Mouse (Mus musculus) kidney, adult 2 months (tissue): ENCODE results near the gene Cfap221. TPM values are rescaled to one million over a fixed set of nuclear protein-coding genes. Genes with fewer than 3 reads are reported as not detected.

Experiments used
- DNase-seq: peaks from one replicate; pipeline ENCODE4 v3.0.0; 2021
- H3K27ac ChIP-seq: fragments of 200-500 bp; 2 replicates; pipeline ENCODE4 v1.5.1; 2012; ENCODE audit warnings: low read depth, low read length, control low read depth, inconsistent platforms; ENCODE audit not compliant: insufficient read depth
- H3K27me3 ChIP-seq: fragments of 200-500 bp; replicated peaks from 2 replicates; pipeline ENCODE4 v1.6.1; 2012; ENCODE audit warnings: mild to moderate bottlenecking, moderate library complexity, low read length, inconsistent platforms; ENCODE audit not compliant: control insufficient read depth, insufficient read depth
- H3K36me3 ChIP-seq: fragments of 200-500 bp; 2 replicates; pipeline ENCODE4 v1.6.1; 2012; ENCODE audit warnings: mild to moderate bottlenecking, moderate library complexity, low read length, inconsistent platforms; ENCODE audit not compliant: control insufficient read depth, insufficient read depth
- H3K4me1 ChIP-seq: fragments of 200-500 bp; 2 replicates; pipeline ENCODE4 v1.6.1; 2011; ENCODE audit warnings: low read length; ENCODE audit not compliant: control insufficient read depth, insufficient read depth
- H3K4me3 ChIP-seq: fragments of 200-500 bp; 2 replicates; pipeline ENCODE4 v1.5.1; 2011; ENCODE audit warnings: mild to moderate bottlenecking, low read depth, low read length, control low read depth; ENCODE audit not compliant: insufficient read depth
- CTCF ChIP-seq: fragments of 200-500 bp; conservative IDR thresholded peaks from 2 replicates; pipeline ENCODE4 v1.5.1; 2011; ENCODE audit warnings: low read depth, mild to moderate bottlenecking, control low read depth, low read length, moderate library complexity, mixed read lengths; ENCODE audit not compliant: insufficient read depth, insufficient read length
- POLR2A ChIP-seq: fragments of 200-500 bp; IDR thresholded peaks from one replicate; pipeline ENCODE4 v1.6.1; 2011; ENCODE audit warnings: low read depth, low read length, control low read depth
- WGBS: fragments of 180-500 bp; shearing (Covaris S2); methylation state at CpG from one replicate; pipeline ENCODE4 v1.1.7; 2018; 5-methylcytosine and 5-hydroxymethylcytosine counted together
- polyA plus RNA-seq: library from polyadenylated mRNA; depleted of rRNA; stranded (reverse); fragments of >200 nt; gene quantifications from 2 replicates; pipeline ENCODE4 v1.2.3, GENCODE M21; 2012

Cfap221 gene
- polyA plus RNA-seq, 1 experiment = not detected

GRCm38 (mm10) chr1:119959464-119959863 lies 37.6 kb downstream of the Cfap221 start:
- WGBS = 96% methylated on average over 4 of the region's 4 CpGs
- Histone ChIP-seq H3K4me1 (no peaks in the 10 kb centered on the region), H3K27me3 (no peaks in the 10 kb centered on the region), H3K4me3 (no peak overlapping the region), H3K27ac (no peak overlapping the region), H3K36me3 (no peaks in the 10 kb centered on the region)
- no peak for TF ChIP-seq POLR2A
- no peak for DNase-seq

GRCm38 (mm10) chr1:119957716-119958222 lies 39.3 kb downstream of the Cfap221 start:
- TF ChIP-seq CTCF (no peak), POLR2A (no peak)
- 42% methylated on average over 9 of the region's 9 CpGs for WGBS
- no peak for DNase-seq
- Histone ChIP-seq H3K36me3 (no peaks in the 10 kb centered on the region), H3K27me3 (no peaks in the 10 kb centered on the region), H3K4me1 (no peaks in the 10 kb centered on the region), H3K27ac (no peak overlapping the region), H3K4me3 (no peak overlapping the region)

- H3K4me3 ChIP-seq = no peak overlapping the region
These were observed 42.4 kb downstream of the Cfap221 start for GRCm38 (mm10) chr1:119954680-119955079.

GRCm38 (mm10) chr1:119953456-119953855 lies 43.6 kb downstream of the Cfap221 start:
- no peak overlapping the region for H3K4me3 ChIP-seq
- H3K27ac ChIP-seq = no peak overlapping the region
- H3K4me1 ChIP-seq = no peaks in the 10 kb centered on the region
- H3K27me3 ChIP-seq = no peaks in the 10 kb centered on the region
- TF ChIP-seq CTCF = no peak
- no peak for TF ChIP-seq POLR2A
- H3K36me3 ChIP-seq = no peaks in the 10 kb centered on the region
- WGBS = 77% methylated on average over 9 of the region's 9 CpGs
- no peak for DNase-seq

More at GRCm38 (mm10) chr1:119954680-119955079, 42.4 kb downstream of the Cfap221 start:
- WGBS = 82% methylated on average over 2 of the region's 2 CpGs
- no peak overlapping the region for H3K27ac ChIP-seq
- H3K27me3 ChIP-seq = no peaks in the 10 kb centered on the region
- no peaks in the 10 kb centered on the region for H3K36me3 ChIP-seq
- DNase-seq = no peak
- H3K4me1 ChIP-seq = no peaks in the 10 kb centered on the region
- TF ChIP-seq POLR2A (no peak), CTCF (no peak)

GRCm38 (mm10) chr1:119950086-119950485 lies 46.9 kb downstream of the Cfap221 start:
- Histone ChIP-seq H3K4me1 (no peaks in the 10 kb centered on the region), H3K36me3 (no peaks in the 10 kb centered on the region), H3K4me3 (no peak overlapping the region), H3K27ac (no peak overlapping the region), H3K27me3 (no peaks in the 10 kb centered on the region)
- 91% methylated on average over 8 of the region's 8 CpGs for WGBS
- TF ChIP-seq CTCF (no peak), POLR2A (no peak)
- DNase-seq = no peak

GRCm38 (mm10) chr1:119936861-119937260 lies 60.2 kb downstream of the Cfap221 start:
- Histone ChIP-seq H3K4me3 (no peak overlapping the region), H3K27ac (no peak overlapping the region), H3K36me3 (no peaks in the 10 kb centered on the region), H3K27me3 (no peaks in the 10 kb centered on the region), H3K4me1 (no peaks in the 10 kb centered on the region)
- TF ChIP-seq POLR2A = no peak
- no peak for TF ChIP-seq CTCF
- no peak for DNase-seq
- WGBS = 40% methylated on average over 7 of the region's 7 CpGs

GRCm38 (mm10) chr1:119931421-119932150 lies 65.4 kb downstream of the Cfap221 start:
- no peak for DNase-seq
- H3K27ac ChIP-seq = no peak overlapping the region
- TF ChIP-seq POLR2A (no peak), CTCF (no peak)
- no peaks in the 10 kb centered on the region for H3K36me3 ChIP-seq
- no peaks in the 10 kb centered on the region for H3K27me3 ChIP-seq
- no peaks in the 10 kb centered on the region for H3K4me1 ChIP-seq
- WGBS = 92% methylated on average over 4 of the region's 4 CpGs
- no peak overlapping the region for H3K4me3 ChIP-seq
